Mouse (Mus musculus): ENCODE data around the gene Smoc1.

- TF ChIP-seq CTCF (IDR thresholded peaks at IDR 0.05; ENCODE audit: low read depth) (no peak), EP300 (IDR thresholded peaks at IDR 0.05; ENCODE audit: low read depth) (no peak)
Measured at GRCm38 (mm10) chr12:81233746-81234380, 207.3 kb downstream of the Smoc1 start.

Data from liver, postnatal 0 days (tissue).